Mouse (Mus musculus): ENCODE data around the gene Ccno. TPM values are rescaled to one million over a fixed set of nuclear protein-coding genes. Genes with fewer than 3 reads are reported as not detected.

The Ccno gene
- polyA plus RNA-seq, 1 experiment from 2014 or later = 0.87 TPM

DNA sequence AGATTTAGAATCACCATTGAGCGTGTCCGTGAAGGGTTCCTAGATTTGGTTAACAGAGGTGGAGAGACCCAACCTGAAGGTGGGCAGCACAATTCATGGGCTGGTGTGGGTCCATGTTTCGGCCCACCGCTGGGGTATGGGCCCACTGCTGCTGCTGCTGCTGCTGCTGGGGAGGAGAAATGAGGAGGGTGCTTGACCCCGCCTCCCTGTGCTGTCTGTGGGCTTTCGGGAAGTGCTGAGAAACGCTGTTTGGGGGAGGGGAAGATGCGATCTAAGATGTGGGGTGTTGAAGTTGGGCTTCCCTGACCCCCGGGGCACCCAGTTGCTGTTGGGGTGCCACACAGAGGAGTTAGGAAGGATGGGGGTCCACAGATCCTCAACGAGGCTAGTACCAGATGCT lies 10.9 kb upstream of the Ccno start:
- H3K27ac ChIP-seq (ENCODE audit: low read length) = no peak overlapping the region
- no peaks in the 10 kb centered on the region for H3K4me1 ChIP-seq (ENCODE audit: control insufficient read depth, insufficient read depth, low read length)
- no peaks in the 10 kb centered on the region for H3K36me3 ChIP-seq (ENCODE audit: control insufficient read depth, insufficient read depth)
- H3K4me2 ChIP-seq (ENCODE audit: low read depth, low read length) = peak overlapping the region; percentile 34
- peaks cover 9% of the 10 kb centered on the region for H3K27me3 ChIP-seq (ENCODE audit: control insufficient read depth, insufficient read depth, low read length)
- no peaks in the 10 kb centered on the region for H3K9me3 ChIP-seq (replicated peaks; ENCODE audit: control insufficient read depth, low read length)
- WGBS = 33% methylated on average over 10 of the region's 10 CpGs
- H3K4me3 ChIP-seq (ENCODE audit: low read length) = no peak overlapping the region
- H3K9ac ChIP-seq (ENCODE audit: low read length) = no peak overlapping the region
- no peak for ATAC-seq (replicated peaks; ENCODE audit: extremely low read depth, insufficient read depth, low FRiP score)

DNA sequence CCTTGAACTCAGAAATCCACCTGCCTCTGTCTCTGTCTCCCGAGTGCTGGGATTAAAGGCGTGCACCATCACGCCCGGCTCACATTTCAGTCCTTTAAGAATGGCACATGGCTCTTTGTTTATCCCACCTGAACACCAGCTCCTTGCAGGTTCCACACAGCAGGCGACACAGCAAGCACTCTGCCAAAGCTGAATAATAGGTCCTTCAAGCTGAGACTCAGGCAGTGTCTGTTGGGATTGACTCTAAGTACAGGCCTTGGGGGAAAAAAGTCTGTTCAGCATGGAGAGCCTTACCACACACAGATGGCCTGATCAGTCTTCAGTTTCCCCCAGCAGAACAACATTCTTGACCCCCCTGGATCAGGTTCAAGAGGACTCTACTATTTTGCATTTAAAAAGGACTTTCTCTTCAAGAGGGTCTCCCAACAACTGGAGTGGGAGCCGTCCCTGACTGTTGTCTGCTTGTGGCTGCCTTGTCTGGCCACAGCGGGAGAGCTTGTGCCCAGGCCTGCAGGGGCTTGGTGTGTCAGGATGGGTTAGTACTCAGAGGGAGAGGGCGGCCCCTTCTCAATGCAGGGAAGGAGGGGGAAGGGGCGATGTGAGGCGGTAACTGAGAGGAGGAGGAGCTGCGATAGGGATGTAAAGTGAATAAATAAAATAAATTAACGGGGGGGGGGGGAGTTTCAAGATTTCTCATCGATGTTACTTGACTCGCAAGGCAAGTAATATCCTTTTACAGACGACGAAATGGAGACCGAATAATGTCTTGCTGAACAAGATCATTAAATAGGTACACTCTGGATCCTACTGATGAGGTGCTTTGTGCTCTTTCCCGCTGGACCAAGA lies 1.8 kb upstream of the Ccno start:
- peaks cover 55% of the 10 kb centered on the region for H3K27me3 ChIP-seq (ENCODE audit: control insufficient read depth, insufficient read depth, low read length)
- H3K4me2 ChIP-seq (ENCODE audit: low read depth, low read length) = no peak overlapping the region
- WGBS = 17% methylated on average over 18 of the region's 18 CpGs
- ATAC-seq (replicated peaks; ENCODE audit: extremely low read depth, insufficient read depth, low FRiP score) = no peak
- H3K4me1 ChIP-seq (ENCODE audit: control insufficient read depth, insufficient read depth, low read length) = peaks cover 22% of the 10 kb centered on the region
- no peak overlapping the region for H3K27ac ChIP-seq (ENCODE audit: low read length)
- H3K9me3 ChIP-seq (replicated peaks; ENCODE audit: control insufficient read depth, low read length) = no peaks in the 10 kb centered on the region
- no peak overlapping the region for H3K9ac ChIP-seq (ENCODE audit: low read length)
- no peak overlapping the region for H3K4me3 ChIP-seq (ENCODE audit: low read length)
- H3K36me3 ChIP-seq (ENCODE audit: control insufficient read depth, insufficient read depth) = no peaks in the 10 kb centered on the region

DNA sequence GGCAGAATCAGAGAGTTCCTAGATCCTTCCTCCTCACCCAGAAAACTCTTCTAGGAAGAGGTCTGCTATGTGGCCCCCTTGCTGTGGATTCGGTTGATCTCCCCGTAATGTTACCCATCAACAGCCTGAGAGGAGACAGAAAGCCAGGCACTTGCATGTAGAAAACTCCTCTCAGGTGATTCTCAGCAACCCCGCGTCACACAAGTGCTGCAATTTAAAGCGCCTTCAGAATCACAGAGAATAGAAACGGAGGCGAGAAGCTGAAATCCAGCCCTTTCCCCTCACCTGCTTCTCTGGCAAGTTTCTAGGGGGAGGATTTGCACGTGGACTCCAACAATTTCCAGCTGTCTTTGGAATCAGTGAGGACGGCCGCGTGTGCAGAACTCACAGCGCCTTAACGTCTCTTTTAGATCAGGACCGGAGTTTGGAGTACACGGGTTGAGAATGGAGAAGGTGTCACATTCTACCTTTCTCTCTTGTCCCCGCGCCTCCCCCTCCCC lies 1.1 kb upstream of the Ccno start:
- Histone ChIP-seq H3K4me3 (ENCODE audit: low read length) (peak overlapping the region; percentile 68), H3K9me3 (replicated peaks; ENCODE audit: control insufficient read depth, low read length) (no peaks in the 10 kb centered on the region), H3K27ac (ENCODE audit: low read length) (no peak overlapping the region), H3K9ac (ENCODE audit: low read length) (no peak overlapping the region), H3K36me3 (ENCODE audit: control insufficient read depth, insufficient read depth) (no peaks in the 10 kb centered on the region), H3K4me2 (ENCODE audit: low read depth, low read length) (peak overlapping the region; percentile 99), H3K4me1 (ENCODE audit: control insufficient read depth, insufficient read depth, low read length) (peaks cover 22% of the 10 kb centered on the region), H3K27me3 (ENCODE audit: control insufficient read depth, insufficient read depth, low read length) (peaks cover 62% of the 10 kb centered on the region)
- ATAC-seq (replicated peaks; ENCODE audit: extremely low read depth, insufficient read depth, low FRiP score) = no peak
- 3% methylated on average over 17 of the region's 17 CpGs for WGBS

DNA sequence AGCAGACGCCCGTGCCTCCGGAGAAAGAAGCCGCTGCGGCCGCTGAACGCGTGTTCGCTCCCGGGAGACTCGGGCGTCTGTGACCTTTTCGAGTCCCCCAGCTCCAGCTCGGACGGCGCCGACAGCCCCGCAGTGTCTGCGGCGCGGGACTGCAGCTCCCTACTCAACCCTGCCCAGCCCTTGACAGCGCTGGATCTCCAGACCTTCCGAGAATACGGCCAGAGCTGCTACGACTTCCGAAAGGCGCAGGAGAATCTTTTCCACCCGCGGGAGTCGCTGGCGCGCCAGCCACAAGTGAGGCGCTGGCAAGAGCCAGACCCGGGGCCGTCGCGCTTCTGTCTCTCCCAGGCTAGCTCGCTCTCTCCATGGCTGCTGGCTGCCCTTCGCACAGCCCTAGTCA lies 389 bp downstream of the Ccno start:
- no peaks in the 10 kb centered on the region for H3K9me3 ChIP-seq (replicated peaks; ENCODE audit: control insufficient read depth, low read length)
- peaks cover 22% of the 10 kb centered on the region for H3K4me1 ChIP-seq (ENCODE audit: control insufficient read depth, insufficient read depth, low read length)
- H3K9ac ChIP-seq (ENCODE audit: low read length) = peak overlapping the region; percentile 73
- peak overlapping the region; percentile 68 for H3K4me3 ChIP-seq (ENCODE audit: low read length)
- peak overlapping the region; percentile 99 for H3K4me2 ChIP-seq (ENCODE audit: low read depth, low read length)
- ATAC-seq (replicated peaks; ENCODE audit: extremely low read depth, insufficient read depth, low FRiP score) = peak; percentile 19
- WGBS = under 1% methylated on average over 38 of the region's 39 CpGs
- H3K27ac ChIP-seq (ENCODE audit: low read length) = peak overlapping the region; percentile 21; the same call in 1 of the 2 replicates
- H3K36me3 ChIP-seq (ENCODE audit: control insufficient read depth, insufficient read depth) = no peaks in the 10 kb centered on the region
- H3K27me3 ChIP-seq (ENCODE audit: control insufficient read depth, insufficient read depth, low read length) = peaks cover 72% of the 10 kb centered on the region

DNA sequence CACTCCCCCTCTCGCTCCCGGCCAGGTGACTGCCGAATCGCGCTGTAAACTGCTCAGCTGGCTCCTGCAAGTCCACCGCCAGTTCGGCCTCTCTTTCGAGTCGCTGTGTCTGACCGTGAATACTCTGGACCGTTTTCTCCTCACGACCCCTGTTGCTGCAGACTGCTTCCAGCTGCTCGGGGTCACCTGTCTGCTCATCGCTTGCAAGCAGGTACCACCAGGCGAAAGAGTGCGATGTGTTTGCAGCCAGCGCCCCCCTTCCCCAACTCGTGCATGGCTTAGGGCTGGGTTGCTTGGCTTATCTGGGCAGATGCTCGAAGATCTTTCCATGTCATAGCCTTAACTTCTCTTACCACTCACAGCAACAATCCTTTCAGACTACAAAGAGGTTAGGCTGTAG lies 1.3 kb downstream of the Ccno start:
- Histone ChIP-seq H3K4me3 (ENCODE audit: low read length) (peak overlapping the region; percentile 68), H3K9ac (ENCODE audit: low read length) (no peak overlapping the region), H3K36me3 (ENCODE audit: control insufficient read depth, insufficient read depth) (no peaks in the 10 kb centered on the region), H3K27ac (ENCODE audit: low read length) (no peak overlapping the region), H3K27me3 (ENCODE audit: control insufficient read depth, insufficient read depth, low read length) (peaks cover 78% of the 10 kb centered on the region), H3K4me2 (ENCODE audit: low read depth, low read length) (peak overlapping the region; percentile 99), H3K9me3 (replicated peaks; ENCODE audit: control insufficient read depth, low read length) (no peaks in the 10 kb centered on the region), H3K4me1 (ENCODE audit: control insufficient read depth, insufficient read depth, low read length) (peaks cover 30% of the 10 kb centered on the region)
- ATAC-seq (replicated peaks; ENCODE audit: extremely low read depth, insufficient read depth, low FRiP score) = no peak
- 1% methylated on average over 19 of the region's 19 CpGs for WGBS

DNA sequence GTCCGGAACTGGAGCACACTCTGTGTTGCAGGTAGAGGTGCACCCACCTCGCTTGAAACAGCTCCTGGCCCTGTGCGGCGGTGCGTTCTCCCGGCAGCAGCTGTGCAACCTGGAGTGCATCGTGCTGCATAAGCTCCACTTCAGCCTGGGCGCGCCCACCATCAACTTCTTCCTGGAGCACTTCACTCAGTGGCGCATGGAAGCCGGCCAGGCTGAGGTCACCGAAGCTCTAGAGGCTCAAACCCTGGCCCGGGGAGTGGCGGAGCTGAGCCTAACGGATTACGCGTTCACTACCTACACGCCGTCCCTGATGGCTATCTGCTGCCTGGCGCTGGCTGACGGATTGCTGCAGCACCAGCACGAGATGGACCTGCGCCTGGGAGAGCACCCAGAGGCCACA lies 1.9 kb downstream of the Ccno start:
- H3K9ac ChIP-seq (ENCODE audit: low read length) = no peak overlapping the region

DNA sequence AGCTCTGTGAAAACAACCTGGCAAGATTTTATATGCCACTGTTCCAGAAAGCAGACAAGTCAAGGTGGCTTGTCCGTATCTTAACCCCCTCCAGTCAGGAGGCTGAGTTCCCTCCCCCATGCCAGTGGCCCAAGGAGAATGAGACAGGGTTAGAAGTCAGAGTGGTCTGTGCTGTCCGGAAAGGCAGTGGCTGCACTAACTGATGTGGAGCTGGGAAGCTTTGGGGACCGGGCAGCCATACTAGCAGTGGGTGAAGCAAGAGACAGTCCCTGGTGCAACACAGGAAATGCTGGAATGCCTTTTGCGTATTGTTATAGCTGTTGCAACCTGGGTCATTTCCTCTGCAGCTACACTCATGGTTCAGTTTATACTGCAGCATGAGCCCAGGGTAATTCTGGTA lies 2.7 kb downstream of the Ccno start:
- Histone ChIP-seq H3K4me3 (ENCODE audit: low read length) (no peak overlapping the region), H3K9me3 (replicated peaks; ENCODE audit: control insufficient read depth, low read length) (no peaks in the 10 kb centered on the region), H3K9ac (ENCODE audit: low read length) (no peak overlapping the region), H3K4me1 (ENCODE audit: control insufficient read depth, insufficient read depth, low read length) (peaks cover 35% of the 10 kb centered on the region), H3K27ac (ENCODE audit: low read length) (no peak overlapping the region), H3K27me3 (ENCODE audit: control insufficient read depth, insufficient read depth, low read length) (peaks cover 84% of the 10 kb centered on the region), H3K36me3 (ENCODE audit: control insufficient read depth, insufficient read depth) (no peaks in the 10 kb centered on the region), H3K4me2 (ENCODE audit: low read depth, low read length) (no peak overlapping the region)
- WGBS = 18% methylated on average over 4 of the region's 4 CpGs
- ATAC-seq (replicated peaks; ENCODE audit: extremely low read depth, insufficient read depth, low FRiP score) = no peak

More for the DNA sequence above, 1.9 kb downstream of the Ccno start:
- WGBS = 2% methylated on average over 23 of the region's 23 CpGs
- Histone ChIP-seq H3K4me3 (ENCODE audit: low read length) (peak overlapping the region; percentile 26; the same call in 1 of the 2 replicates), H3K4me1 (ENCODE audit: control insufficient read depth, insufficient read depth, low read length) (peaks cover 35% of the 10 kb centered on the region), H3K27ac (ENCODE audit: low read length) (no peak overlapping the region), H3K9me3 (replicated peaks; ENCODE audit: control insufficient read depth, low read length) (no peaks in the 10 kb centered on the region), H3K27me3 (ENCODE audit: control insufficient read depth, insufficient read depth, low read length) (peaks cover 79% of the 10 kb centered on the region), H3K36me3 (ENCODE audit: control insufficient read depth, insufficient read depth) (no peaks in the 10 kb centered on the region), H3K4me2 (ENCODE audit: low read depth, low read length) (peak overlapping the region; percentile 99)
- no peak for ATAC-seq (replicated peaks; ENCODE audit: extremely low read depth, insufficient read depth, low FRiP score)

DNA sequence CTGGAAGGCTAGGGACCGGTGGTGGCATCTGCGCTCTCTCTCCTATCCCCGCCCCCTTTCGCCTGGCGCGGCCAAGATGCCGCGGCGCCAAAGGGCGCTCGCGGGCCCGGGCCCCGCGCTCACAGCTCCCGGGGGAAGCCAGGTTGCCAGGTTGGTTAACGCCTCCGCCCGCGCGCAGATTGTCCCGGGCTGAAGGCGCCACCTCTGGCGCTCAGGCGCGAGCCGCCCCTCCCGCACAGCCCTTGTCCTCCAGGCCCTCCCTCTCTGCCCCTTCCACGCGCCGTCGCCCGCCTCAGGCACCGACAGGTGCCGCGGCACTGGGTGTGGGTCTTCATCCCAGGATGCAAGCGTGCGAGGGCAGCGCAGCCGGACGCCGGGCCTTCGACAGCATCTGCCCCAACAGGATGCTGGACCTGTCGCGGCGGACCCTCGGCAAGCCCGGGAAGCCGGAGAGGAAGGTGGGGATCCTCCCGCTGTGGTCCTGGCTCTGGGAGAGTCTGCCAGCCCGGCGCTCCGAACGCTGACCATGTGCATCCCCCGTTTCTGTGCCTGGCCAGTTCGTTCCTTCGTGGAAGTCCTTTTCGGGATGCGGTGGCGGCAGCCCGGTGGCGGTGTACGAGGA lies 6.0 kb downstream of the Ccno start, which contains the start of gene Mcidas:
Gene Mcidas, plus strand, starts transcription at position 315 of the 622 bp plus-strand sequence.
- Histone ChIP-seq H3K27me3 (ENCODE audit: control insufficient read depth, insufficient read depth, low read length) (peaks cover 87% of the 10 kb centered on the region), H3K4me3 (ENCODE audit: low read length) (peak within 1 kb of the TSS; percentile 52), H3K9ac (ENCODE audit: low read length) (peak within 1 kb of the TSS; percentile 7; the same call in 1 of the 2 replicates), H3K9me3 (replicated peaks; ENCODE audit: control insufficient read depth, low read length) (no peaks in the 10 kb centered on the region), H3K4me1 (ENCODE audit: control insufficient read depth, insufficient read depth, low read length) (peaks cover 22% of the 10 kb centered on the region), H3K4me2 (ENCODE audit: low read depth, low read length) (peak within 1 kb of the TSS; percentile 85), H3K27ac (ENCODE audit: low read length) (no peak within 1 kb of the TSS), H3K36me3 (ENCODE audit: control insufficient read depth, insufficient read depth) (no peaks in the 10 kb centered on the region)
- under 1% methylated on average over 63 of the region's 63 CpGs for WGBS
- ATAC-seq (replicated peaks; ENCODE audit: extremely low read depth, insufficient read depth, low FRiP score) = no peak

DNA sequence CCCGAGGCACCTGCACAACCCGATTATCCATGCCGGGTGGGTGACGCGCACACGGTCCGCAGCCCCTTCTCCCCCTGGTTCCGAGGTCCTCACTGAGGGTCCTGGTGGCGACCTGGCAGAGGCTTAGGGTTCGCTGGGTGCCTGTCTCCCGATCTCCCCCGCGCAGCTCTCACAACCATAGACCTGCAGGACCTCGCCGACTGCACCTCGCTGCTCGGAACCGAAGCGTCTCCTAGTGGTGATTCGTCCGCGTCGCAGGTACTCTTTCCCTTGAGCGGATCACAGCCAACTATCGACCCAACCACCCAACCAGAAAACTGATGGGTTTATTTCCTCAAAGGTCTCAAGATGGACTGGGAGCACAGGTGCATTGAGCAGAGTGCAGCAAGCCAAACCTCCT lies 6.6 kb downstream of the Ccno start:
- H3K9me3 ChIP-seq (replicated peaks; ENCODE audit: control insufficient read depth, low read length) = no peaks in the 10 kb centered on the region
- H3K27ac ChIP-seq (ENCODE audit: low read length) = no peak overlapping the region
- H3K9ac ChIP-seq (ENCODE audit: low read length) = no peak overlapping the region
- ATAC-seq (replicated peaks; ENCODE audit: extremely low read depth, insufficient read depth, low FRiP score) = no peak; the same call in 1 of the 2 replicates
- H3K4me3 ChIP-seq (ENCODE audit: low read length) = peak overlapping the region; percentile 52
- H3K4me2 ChIP-seq (ENCODE audit: low read depth, low read length) = peak overlapping the region; percentile 85
- H3K27me3 ChIP-seq (ENCODE audit: control insufficient read depth, insufficient read depth, low read length) = peaks cover 82% of the 10 kb centered on the region
- peaks cover 21% of the 10 kb centered on the region for H3K4me1 ChIP-seq (ENCODE audit: control insufficient read depth, insufficient read depth, low read length)
- no peaks in the 10 kb centered on the region for H3K36me3 ChIP-seq (ENCODE audit: control insufficient read depth, insufficient read depth)
- 1% methylated on average over 25 of the region's 25 CpGs for WGBS
